Mouse (Mus musculus) lung, postnatal 10 days (tissue): ENCODE results near the gene Gm21738.
"Not testable (repeated sequence)": the region's sequence is repeated elsewhere in the genome, so short reads cannot be mapped to it uniquely, and the experiment has no call there.

Experiments
- DNase-seq: peaks from one replicate; pipeline ENCODE4 v3.0.0; 2021

Gene Gm21738

DNA sequence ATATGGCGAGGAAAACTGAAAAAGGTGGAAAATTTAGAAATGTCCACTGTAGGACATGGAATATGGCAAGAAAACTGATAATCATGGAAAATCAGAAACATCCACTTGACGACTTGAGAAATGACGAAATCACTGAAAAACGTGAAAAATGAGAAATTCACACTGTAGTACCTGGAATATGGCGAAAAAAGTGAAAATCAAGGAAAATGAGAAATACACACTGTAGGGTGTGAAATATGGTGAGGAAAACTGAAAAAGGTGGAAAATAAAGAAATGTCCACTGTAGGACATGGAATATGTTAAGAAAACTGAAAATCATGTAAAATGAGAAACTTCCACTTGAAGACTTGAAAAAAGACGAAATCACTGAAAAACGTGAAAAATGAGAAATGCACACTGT lies at the start of gene Gm21738:
Gm21738 (minus strand) TSS at position 101 of the 400 bp plus-strand sequence.
- DNase-seq = not testable (repeated sequence)

DNA sequence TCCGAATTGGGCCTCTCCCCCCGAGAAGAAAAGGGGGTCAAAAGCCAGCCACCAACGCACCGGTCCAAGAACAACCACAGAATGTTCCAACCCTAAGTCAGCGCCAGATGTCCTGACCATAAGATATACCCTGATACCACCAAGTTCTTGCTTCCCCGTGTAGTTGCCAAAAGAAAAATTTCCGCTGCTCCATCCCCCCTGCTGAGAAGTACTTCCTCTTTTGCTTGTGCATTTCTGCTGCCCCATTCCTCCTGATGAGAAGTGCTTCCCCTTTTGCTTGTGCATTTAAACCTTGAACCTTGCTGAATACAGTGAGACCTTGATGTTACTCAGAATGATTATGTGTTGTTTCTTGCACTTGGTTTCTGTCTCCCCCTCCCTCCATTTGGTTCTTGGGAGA lies 35.0 kb downstream of the Gm21738 start:
- DNase-seq = not testable (repeated sequence)
